Mouse (Mus musculus): ENCODE data around the gene Tmem254b.
"Not testable (repeated sequence)": the region's sequence is repeated elsewhere in the genome, so short reads cannot be mapped to it uniquely, and the experiment has no call there.

DNA sequence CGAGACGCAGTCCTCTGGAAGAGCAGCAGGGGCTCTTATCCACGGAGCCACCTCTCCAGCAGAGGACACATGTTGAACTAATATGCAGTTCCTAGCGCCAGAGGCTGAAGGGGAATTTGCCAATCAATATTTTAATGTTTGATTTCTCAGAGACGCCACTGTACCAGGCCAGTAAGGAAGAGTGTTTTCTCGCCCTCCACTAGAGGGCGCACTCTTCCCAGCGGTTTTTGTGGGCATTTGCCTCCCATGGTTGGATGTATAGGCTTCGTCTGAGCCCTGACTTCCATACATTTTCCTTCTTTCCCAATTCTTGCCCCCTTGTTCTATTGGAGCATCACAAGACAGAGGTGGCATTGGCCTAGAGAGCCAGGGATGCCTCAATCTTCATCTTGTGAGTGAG is 20.2 kb downstream of the Tmem254b start:
- TF ChIP-seq CTCF (conservative IDR thresholded peaks at IDR 0.05; ENCODE audit: low read length); NANOG (IDR thresholded peaks at IDR 0.05; ENCODE audit: borderline replicate concordance, low read length): not testable (repeated sequence)

Measured in E14TG2a.4 (cell line).